Mouse (Mus musculus) kidney, adult 10 weeks (tissue): ENCODE results near the gene Timm29. TPM values are rescaled to one million over a fixed set of nuclear protein-coding genes. Genes with fewer than 3 reads are reported as not detected.

Experiments
- polyA plus RNA-seq: library from polyadenylated mRNA; stranded (reverse); fragments of 350-450 nt; fragmentation: Illumina TruSeq; extraction: RNeasy Lipid Tissue Mini Kit (QIAGEN cat#74804); gene quantifications from one replicate; pipeline ENCODE4 v1.2.3, GENCODE M21; 2014; ENCODE audit warnings: low read depth, low replicate concordance

The Timm29 gene
- polyA plus RNA-seq: 55.9 TPM

DNA sequence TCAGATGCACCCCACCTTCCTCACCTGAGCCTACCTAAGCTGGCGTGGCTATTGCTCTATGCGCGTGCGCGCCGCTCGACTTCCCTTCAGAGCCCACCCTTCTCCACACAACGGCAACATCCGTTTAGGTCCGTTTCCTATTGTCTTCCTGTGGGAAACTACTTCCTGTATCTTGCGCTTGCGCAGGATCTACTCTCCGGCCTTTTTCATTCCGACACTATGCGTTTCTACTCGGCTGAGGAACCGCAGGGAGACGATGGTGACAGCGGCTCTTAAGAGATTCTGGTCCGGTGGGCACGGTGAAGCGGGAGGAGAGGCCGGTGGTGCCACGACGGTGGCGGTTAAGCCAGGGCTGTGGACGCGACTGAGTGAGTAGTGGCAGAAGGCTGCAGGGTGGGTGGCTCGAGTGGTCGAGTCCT is at the start of gene Timm29, which contains the start of gene Yipf2:
Gene Timm29 (plus strand): TSS at position 20 of the 419 bp plus-strand sequence.
Gene Yipf2 (minus strand): TSS at position 126 of the 419 bp plus-strand sequence.

DNA sequence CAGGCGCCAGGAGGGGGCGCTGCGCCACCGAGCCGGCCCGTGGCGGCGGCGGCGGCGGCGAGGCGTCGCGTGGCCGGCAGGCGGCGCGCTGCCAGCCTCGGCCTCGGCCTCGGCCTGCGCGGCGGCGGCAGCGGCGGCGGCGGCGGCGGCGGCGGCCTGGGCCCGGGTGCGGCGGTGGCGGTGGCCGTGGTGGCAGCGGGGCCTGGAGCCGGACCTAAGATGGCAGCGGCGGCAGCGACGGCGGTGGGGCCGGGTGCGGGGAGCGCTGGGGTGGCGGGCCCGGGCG is 45.8 kb upstream of the Timm29 start, which contains the start of gene Carm1:
Gene Carm1 (plus strand): TSS at position 106 of the 286 bp plus-strand sequence.

DNA sequence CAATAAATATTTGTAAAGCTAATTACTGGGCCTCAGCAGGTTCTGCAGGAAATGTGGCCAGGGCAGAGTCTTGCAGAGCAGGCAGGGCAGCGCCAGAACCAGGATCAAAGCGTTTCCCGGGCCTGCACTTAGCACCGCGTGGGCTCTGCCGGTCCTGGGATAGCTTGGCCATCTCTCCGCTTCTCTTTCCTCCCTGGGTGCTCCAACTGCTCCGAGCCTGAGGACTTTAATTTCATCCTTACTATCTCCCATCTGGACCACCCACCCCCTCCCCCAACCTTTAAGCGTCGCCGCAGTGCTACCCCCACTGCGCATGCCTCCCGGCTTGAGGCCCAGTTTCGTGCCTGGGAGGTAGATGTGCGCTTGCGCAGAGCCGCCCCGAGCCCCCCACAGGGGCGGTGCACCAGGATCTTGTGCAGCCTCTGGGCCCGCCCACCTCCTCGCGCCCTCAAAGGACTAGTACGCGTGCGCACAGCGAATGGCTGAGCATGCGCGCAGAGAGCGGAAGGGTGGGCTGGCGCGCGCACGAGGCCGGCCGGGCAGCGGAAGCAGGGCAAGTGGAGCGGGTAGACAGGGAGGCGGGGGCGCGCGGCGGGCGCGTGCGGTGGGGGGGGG is 23.2 kb downstream of the Timm29 start, which contains the start of gene Smarca4:
Gene Smarca4 (plus strand): TSS at position 553 of the 615 bp plus-strand sequence.

Other genes with a start within 250 kb of the Timm29 start
- 12.2 TPM for gene Ilf3, start 224.9 kb upstream of the Timm29 start, polyA plus RNA-seq
- gene Qtrt1, start 180.9 kb upstream of the Timm29 start, polyA plus RNA-seq: not detected
- gene Dnm2, start 167.8 kb upstream of the Timm29 start, polyA plus RNA-seq: 17.1 TPM
- gene Tmed1, start 82.5 kb upstream of the Timm29 start, polyA plus RNA-seq: 2.7 TPM
- not detected for gene AB124611, start 66.5 kb upstream of the Timm29 start, polyA plus RNA-seq
- 2.7 TPM for gene Carm1, start 45.8 kb upstream of the Timm29 start, polyA plus RNA-seq
- 6.8 TPM for gene Yipf2, start 106 bp downstream of the Timm29 start, polyA plus RNA-seq
- 3.3 TPM for gene Smarca4, start 23.4 kb downstream of the Timm29 start, polyA plus RNA-seq
- gene Ldlr, start 130.8 kb downstream of the Timm29 start, polyA plus RNA-seq: 6.7 TPM
- 1.2 TPM for gene Spc24, start 167.6 kb downstream of the Timm29 start, polyA plus RNA-seq
- gene Kank2, start 206.0 kb downstream of the Timm29 start, polyA plus RNA-seq: 4.7 TPM
- gene Angptl8, start 242.8 kb downstream of the Timm29 start, polyA plus RNA-seq: not detected